ENCODE assay signal across 17 mouse cellular contexts in genomic region chr1:119186856-119187255, GRCm38 (mm10).
"Had no signal": no experiment of that assay in that cellular context is flagged by ENCODE, and none has a peak within 500 bp of the region (broad histone marks: within the 10 kb centered on the region; RNA-seq: fewer than 3 reads in every experiment).

No protein-coding gene starts in this region.

- H3K4me3 ChIP-seq: lung, embryonic 15.5 days; megakaryocyte, embryonic 14.5 days; midbrain, embryonic 13.5 days; midbrain, embryonic 15.5 days; neural tube, embryonic 12.5 days; stomach, embryonic 15.5 days had no signal

- H3K9ac ChIP-seq: lung, embryonic 15.5 days; midbrain, embryonic 13.5 days; midbrain, embryonic 15.5 days; neural tube, embryonic 12.5 days; stomach, embryonic 15.5 days had no signal

- H3K36me3 ChIP-seq: lung, embryonic 15.5 days; midbrain, embryonic 13.5 days; midbrain, embryonic 15.5 days; neural tube, embryonic 12.5 days; stomach, embryonic 15.5 days had no signal

- H3K27ac ChIP-seq: lung, embryonic 15.5 days; macrophage; midbrain, embryonic 13.5 days; midbrain, embryonic 15.5 days; neural tube, embryonic 12.5 days; stomach, embryonic 15.5 days; stomach, postnatal 0 days had no signal

- H3K27me3 ChIP-seq: stomach, embryonic 15.5 days had no signal

- DNase-seq: lung, adult 2 months; lung, postnatal 14 days; lung, postnatal 36 days; right cerebral cortex, postnatal 14 days; thymus, adult 2 months; thymus, postnatal 25 days; thymus, postnatal 4 days had no signal

- H3K4me1 ChIP-seq: lung, embryonic 15.5 days; megakaryocyte, embryonic 14.5 days had no signal

- H3K9me3 ChIP-seq: lung, embryonic 15.5 days; midbrain, embryonic 13.5 days; midbrain, embryonic 15.5 days; neural tube, embryonic 12.5 days; stomach, embryonic 15.5 days had no signal

- H3K4me2 ChIP-seq: lung, embryonic 15.5 days; midbrain, embryonic 11.5 days; midbrain, embryonic 13.5 days; midbrain, embryonic 15.5 days; neural tube, embryonic 12.5 days; stomach, embryonic 15.5 days had no signal

- ATAC-seq: lung, postnatal 0 days; midbrain, embryonic 13.5 days; midbrain, embryonic 15.5 days had no signal
